Mouse (Mus musculus) embryonic facial prominence, embryonic 14.5 days (tissue): ENCODE measurements around the gene Atp8a2. TPM values are rescaled to one million over a fixed set of nuclear protein-coding genes. Genes with fewer than 3 reads are reported as not detected.

Source experiments
- ATAC-seq: fragments of 200-750 bp; cut with Nextera tagmentation; 2 replicates; pipeline ENCODE4 v1.8.0; 2017; ENCODE audit warnings: low read depth, moderate number of reproducible peaks, moderate TSS enrichment
- DNase-seq: peaks from one replicate; pipeline ENCODE4 v3.0.0-alpha.2; 2015; ENCODE audit warnings: low spot score
- H3K27ac ChIP-seq: fragments of 300-500 bp; sonication (generic); replicated peaks from 2 replicates; pipeline ENCODE4 v1.5.1; 2014; ENCODE audit warnings: low read depth, mild to moderate bottlenecking, low read length, moderate library complexity
- H3K27me3 ChIP-seq: fragments of 300-500 bp; sonication (generic); replicated peaks from 2 replicates; pipeline ENCODE4 v1.6.1; 2014; ENCODE audit warnings: low read length; ENCODE audit not compliant: control insufficient read depth, insufficient read depth
- H3K36me3 ChIP-seq: fragments of 300-500 bp; sonication (generic); 2 replicates; pipeline ENCODE4 v1.6.1; 2014; ENCODE audit warnings: low read length, mixed read lengths; ENCODE audit not compliant: control insufficient read depth, insufficient read depth
- H3K4me1 ChIP-seq: fragments of 300-500 bp; sonication (generic); 2 replicates; pipeline ENCODE4 v1.6.1; 2014; ENCODE audit warnings: antibody characterized with exemption, low read length; ENCODE audit not compliant: control insufficient read depth, insufficient read depth
- H3K4me2 ChIP-seq: fragments of 300-500 bp; sonication (generic); 2 replicates; pipeline ENCODE4 v1.6.1; 2014; ENCODE audit warnings: low read depth, mild to moderate bottlenecking, low read length, moderate library complexity, mixed read lengths
- H3K4me3 ChIP-seq: fragments of 300-500 bp; sonication (generic); 2 replicates; pipeline ENCODE4 v1.5.1; 2014; ENCODE audit warnings: low read depth, mild to moderate bottlenecking, low read length
- H3K9ac ChIP-seq: fragments of 300-500 bp; sonication (generic); 2 replicates; pipeline ENCODE4 v1.6.1; 2014; ENCODE audit warnings: low read depth, mild to moderate bottlenecking, low read length, moderate library complexity, mixed read lengths
- H3K9me3 ChIP-seq: fragments of 300-500 bp; sonication (generic); 2 replicates; pipeline ENCODE4 v1.6.1; 2016; ENCODE audit warnings: low read length; ENCODE audit not compliant: control insufficient read depth
- WGBS: fragments of 180-500 bp; shearing (Covaris S2); extraction: QIAGEN DNeasy Blood & Tissue Kit; methylation state at CpG from one replicate; pipeline ENCODE4 v1.1.7; 2014; 5-methylcytosine and 5-hydroxymethylcytosine counted together
- polyA plus RNA-seq: library from polyadenylated mRNA; unstranded; fragments of >200 nt; fragmentation: Nextera tagmentation; extraction: Ambion mirVana; gene quantifications from 2 replicates; pipeline ENCODE4 v1.2.1, GENCODE M21; 2014

The Atp8a2 gene
- polyA plus RNA-seq, 1 experiment from 2014 or later = 3.6 TPM

DNA sequence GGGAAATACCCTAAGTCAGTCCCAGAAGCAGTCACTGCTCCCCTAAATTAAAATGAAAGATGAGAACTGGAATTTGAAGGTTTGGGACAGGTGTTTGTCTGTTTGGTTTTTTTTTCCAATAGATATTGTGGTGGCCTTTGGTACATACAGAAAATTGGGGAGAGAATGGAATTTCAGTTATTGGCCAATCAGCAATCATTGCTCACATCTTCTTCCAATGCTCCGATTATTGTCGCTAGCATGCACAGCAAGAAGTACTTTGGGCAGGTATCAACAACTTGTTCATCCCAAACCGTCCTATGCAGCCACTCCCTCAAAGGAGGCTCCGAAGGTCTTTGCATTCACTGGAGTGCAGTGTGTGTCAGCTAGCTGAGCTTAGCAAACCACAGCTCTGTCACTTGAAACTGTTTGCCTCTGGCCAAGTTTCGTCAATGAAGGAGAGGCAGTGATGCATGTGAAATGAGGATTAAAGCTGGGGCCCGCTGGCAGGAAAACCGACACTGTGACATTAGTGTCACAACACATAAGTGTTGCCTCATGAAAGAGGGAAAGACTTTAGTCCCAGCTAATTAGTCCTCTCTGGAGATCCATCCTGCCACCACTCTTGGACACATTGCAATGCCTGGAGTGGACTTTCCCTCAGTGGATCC, 227.4 kb downstream of the Atp8a2 start:
- no peaks in the 10 kb centered on the region for H3K36me3 ChIP-seq
- H3K4me1 ChIP-seq = no peaks in the 10 kb centered on the region; the same call in 1 of the 2 replicates
- no peaks in the 10 kb centered on the region for H3K9me3 ChIP-seq
- no peak overlapping the region for H3K4me2 ChIP-seq
- no peaks in the 10 kb centered on the region; the same call in 1 of the 2 replicates for H3K27me3 ChIP-seq
- ATAC-seq (peak; percentile 90), DNase-seq (peak; percentile 88)
- WGBS = 24% methylated on average over 7 of the region's 7 CpGs
- H3K4me3 ChIP-seq = no peak overlapping the region
- no peak overlapping the region for H3K27ac ChIP-seq
- H3K9ac ChIP-seq = no peak overlapping the region

DNA sequence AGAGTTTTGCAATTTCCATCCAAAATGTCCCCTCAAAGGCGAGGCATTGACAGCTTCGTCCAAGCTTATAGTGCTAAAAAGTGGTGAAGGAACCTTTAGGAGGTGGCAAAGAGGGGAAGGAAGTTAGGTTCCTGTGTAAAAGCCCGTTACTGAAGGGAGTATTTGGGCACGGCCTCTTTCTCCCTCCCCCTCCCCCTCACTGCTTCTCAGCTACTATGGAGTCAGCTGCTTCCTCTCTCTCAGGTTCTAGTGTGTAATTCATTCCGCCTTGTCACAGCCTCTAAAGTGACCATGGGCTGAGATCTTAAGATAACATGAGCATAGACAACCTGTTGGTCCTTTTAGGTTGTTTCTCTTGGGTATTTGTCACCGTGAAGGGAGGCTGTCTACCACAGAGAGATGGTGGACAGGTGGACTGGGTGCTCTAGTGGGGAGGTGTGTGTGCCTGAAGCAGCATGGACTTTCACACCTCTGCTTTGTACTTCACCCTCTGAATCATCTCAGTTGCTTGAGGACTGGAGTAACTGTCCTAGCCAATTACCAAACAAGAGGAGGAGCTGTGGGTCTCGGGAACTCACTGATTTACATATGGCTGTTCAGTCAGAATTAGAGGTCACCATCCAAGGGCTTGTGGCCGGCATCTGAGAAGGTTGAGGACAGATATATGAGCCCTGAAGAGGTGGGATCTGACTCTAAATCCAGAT, 229.0 kb downstream of the Atp8a2 start:
- Histone ChIP-seq H3K9ac (no peak overlapping the region), H3K9me3 (no peaks in the 10 kb centered on the region), H3K4me3 (no peak overlapping the region), H3K27me3 (no peaks in the 10 kb centered on the region; the same call in 1 of the 2 replicates), H3K4me2 (no peak overlapping the region), H3K4me1 (no peaks in the 10 kb centered on the region; the same call in 1 of the 2 replicates), H3K36me3 (no peaks in the 10 kb centered on the region), H3K27ac (no peak overlapping the region)
- WGBS = 68% methylated on average over 8 of the region's 8 CpGs
- no peak for DNase-seq
- no peak for ATAC-seq

DNA sequence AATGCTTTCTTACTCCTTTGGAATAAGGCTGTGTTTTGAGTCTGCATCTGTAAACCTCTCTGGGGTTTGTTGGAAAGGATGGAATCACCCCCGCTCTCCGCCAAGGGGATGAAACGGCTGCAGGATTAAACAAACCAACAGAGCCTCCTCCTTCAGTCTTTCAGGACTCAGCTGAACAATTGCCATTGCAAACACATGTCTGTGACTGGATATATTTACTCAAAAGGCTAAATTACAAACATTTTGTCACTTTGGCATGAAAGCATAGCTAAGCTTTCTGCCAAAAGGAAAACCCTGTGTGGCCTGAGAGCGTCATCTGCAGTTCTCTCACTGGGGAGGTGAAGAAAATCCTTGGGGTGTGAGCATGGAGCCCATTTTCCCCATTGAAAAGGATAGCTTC, 230.0 kb downstream of the Atp8a2 start:
- no peaks in the 10 kb centered on the region for H3K36me3 ChIP-seq
- no peaks in the 10 kb centered on the region; the same call in 1 of the 2 replicates for H3K4me1 ChIP-seq
- no peak overlapping the region for H3K27ac ChIP-seq
- no peaks in the 10 kb centered on the region; the same call in 1 of the 2 replicates for H3K27me3 ChIP-seq
- H3K4me2 ChIP-seq = no peak overlapping the region
- WGBS = 66% methylated on average over 4 of the region's 4 CpGs
- H3K4me3 ChIP-seq = no peak overlapping the region
- no peak overlapping the region for H3K9ac ChIP-seq
- ATAC-seq (no peak), DNase-seq (peak; percentile 51)
- H3K9me3 ChIP-seq = no peaks in the 10 kb centered on the region

DNA sequence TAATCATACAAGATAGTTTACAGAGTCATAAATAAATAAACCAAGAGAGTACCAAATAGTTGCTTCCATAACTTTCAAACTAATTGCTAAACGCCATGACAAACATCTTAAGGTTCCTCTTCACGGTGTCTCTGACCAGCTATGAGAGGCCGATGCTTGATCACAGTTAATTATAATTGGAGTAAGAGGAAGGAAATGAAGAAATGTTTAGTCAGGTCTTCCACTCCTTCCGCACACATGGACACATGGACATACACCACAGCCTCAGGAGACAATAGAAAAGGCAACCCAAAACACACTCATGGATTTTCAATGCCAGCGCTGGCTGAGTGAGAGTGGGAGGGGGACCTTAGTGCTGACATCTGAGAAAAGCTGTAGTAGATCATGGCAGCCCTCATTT, 232.4 kb downstream of the Atp8a2 start:
- no peaks in the 10 kb centered on the region for H3K36me3 ChIP-seq
- no peaks in the 10 kb centered on the region for H3K27me3 ChIP-seq
- WGBS = 88% methylated on average over 5 of the region's 5 CpGs
- no peak overlapping the region for H3K27ac ChIP-seq
- H3K4me2 ChIP-seq = no peak overlapping the region
- H3K4me3 ChIP-seq = no peak overlapping the region
- no peak overlapping the region for H3K9ac ChIP-seq
- no peaks in the 10 kb centered on the region for H3K9me3 ChIP-seq
- no peak for ATAC-seq
- H3K4me1 ChIP-seq = 0 out of 2 replicates have a peak, but pooled peaks cover 12% of the 10 kb centered on the region
- DNase-seq = no peak

DNA sequence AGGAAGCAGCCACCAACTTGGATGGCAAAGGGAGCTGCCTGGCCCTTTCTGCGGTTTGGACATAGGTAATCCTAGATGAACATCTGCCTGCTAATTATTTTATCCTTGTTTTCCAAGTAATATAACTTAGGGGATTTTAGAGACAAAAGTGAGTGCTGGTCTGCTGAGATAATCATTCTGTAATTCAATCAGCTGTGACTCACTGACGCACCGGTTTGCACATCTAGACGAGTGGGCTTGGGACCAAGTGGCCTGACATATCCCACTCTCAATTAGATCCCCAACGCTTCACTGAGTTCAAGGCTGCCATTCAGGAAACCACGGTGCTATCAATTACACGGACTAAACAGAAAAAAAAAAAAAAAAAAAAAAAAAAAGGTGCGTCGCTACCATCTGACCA, 236.0 kb downstream of the Atp8a2 start:
- Histone ChIP-seq H3K4me3 (no peak overlapping the region), H3K4me1 (0 out of 2 replicates have a peak, but pooled peaks cover 13% of the 10 kb centered on the region), H3K27me3 (no peaks in the 10 kb centered on the region), H3K9ac (no peak overlapping the region), H3K4me2 (no peak overlapping the region), H3K27ac (no peak overlapping the region), H3K36me3 (no peaks in the 10 kb centered on the region), H3K9me3 (no peaks in the 10 kb centered on the region)
- ATAC-seq (peak; percentile 33; the same call in 1 of the 2 replicates), DNase-seq (peak; percentile 51)
- 42% methylated on average over 9 of the region's 9 CpGs for WGBS

DNA sequence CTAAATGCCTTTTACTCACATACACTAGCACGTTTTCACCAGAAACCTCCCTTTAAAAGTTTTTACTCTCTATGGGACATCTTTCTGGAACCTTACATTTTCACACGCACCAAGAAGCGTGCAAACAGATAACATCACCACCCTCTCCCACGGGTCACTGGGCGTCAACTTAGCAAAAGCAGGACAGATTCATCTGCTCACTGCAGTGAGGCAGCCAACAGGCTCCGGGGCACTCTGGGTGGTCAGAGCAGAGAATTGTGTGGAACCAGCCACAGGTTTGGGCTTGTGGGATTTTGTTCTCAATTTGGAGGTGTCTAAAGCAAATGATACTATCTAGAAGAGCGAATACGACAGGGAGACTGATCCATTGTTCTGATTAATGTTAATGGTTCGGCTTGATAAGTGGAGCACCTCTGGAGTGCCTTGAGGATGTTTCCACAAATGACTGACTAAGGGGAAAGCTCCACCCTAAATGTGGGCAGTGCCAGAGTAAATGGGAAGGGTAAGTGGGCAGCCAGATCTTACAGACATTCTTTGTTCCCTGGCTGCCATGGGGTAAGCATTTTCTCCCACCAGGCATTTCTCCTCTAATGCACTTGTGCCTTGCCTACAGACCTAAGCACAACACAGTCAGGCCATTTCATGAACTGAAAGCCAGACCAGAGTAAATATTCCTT, 236.6 kb downstream of the Atp8a2 start:
- Histone ChIP-seq H3K36me3 (no peaks in the 10 kb centered on the region), H3K9me3 (no peaks in the 10 kb centered on the region), H3K4me2 (no peak overlapping the region), H3K9ac (no peak overlapping the region), H3K4me3 (no peak overlapping the region), H3K27ac (no peak overlapping the region; the same call in 1 of the 2 replicates), H3K27me3 (no peaks in the 10 kb centered on the region), H3K4me1 (0 out of 2 replicates have a peak, but pooled peaks cover 13% of the 10 kb centered on the region)
- ATAC-seq (peak; percentile 26; the same call in 1 of the 2 replicates), DNase-seq (peak; percentile 11)
- whole genome bisulfite sequencing = 54% methylated on average over 9 of the region's 9 CpGs

DNA sequence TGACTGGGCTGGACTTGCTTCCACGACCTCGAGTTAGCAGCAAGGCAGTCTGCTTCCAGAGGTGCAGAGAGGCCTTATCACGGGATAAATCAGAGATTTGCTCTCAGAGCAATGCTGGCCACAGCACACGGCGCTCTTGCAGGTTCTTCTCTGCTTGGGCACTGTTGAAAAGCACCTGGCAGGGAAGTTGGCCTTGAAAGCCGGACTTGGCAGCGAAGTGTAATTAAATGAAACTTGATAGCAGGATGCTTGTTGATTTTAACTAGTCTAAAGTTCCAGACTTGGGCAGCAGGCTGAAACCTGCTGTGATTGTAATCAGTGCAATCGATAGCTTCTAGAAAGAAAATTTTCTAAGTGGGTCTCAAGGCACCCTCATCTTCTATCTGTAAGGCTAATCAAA, 237.3 kb downstream of the Atp8a2 start:
- no peak overlapping the region; the same call in 1 of the 2 replicates for H3K27ac ChIP-seq
- H3K4me2 ChIP-seq = no peak overlapping the region
- no peaks in the 10 kb centered on the region for H3K27me3 ChIP-seq
- no peaks in the 10 kb centered on the region for H3K36me3 ChIP-seq
- no peak overlapping the region for H3K4me3 ChIP-seq
- 0 out of 2 replicates have a peak, but pooled peaks cover 13% of the 10 kb centered on the region for H3K4me1 ChIP-seq
- 22% methylated on average over 8 of the region's 8 CpGs for WGBS
- H3K9ac ChIP-seq = no peak overlapping the region
- DNase-seq (peak; percentile 62), ATAC-seq (no peak; the same call in 1 of the 2 replicates)
- H3K9me3 ChIP-seq = no peaks in the 10 kb centered on the region

DNA sequence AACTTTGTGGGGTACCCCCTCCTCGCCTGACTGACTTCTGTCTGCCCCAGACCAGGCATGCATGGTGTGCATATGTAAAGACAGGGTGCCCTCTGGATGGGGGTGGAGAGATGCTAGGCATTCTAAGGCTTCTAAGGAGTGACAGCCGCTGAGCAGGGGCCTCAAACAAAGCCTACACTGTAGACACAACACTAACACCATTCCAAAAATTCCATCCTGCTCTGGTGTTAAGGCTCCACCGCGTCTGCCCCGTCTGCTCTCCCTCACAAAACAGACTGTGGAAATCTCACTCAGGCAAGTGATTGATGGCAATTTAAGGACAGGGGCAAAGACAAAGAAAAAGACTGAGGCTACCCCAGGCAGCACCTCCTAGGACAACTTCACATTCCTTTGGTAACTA, 247.0 kb downstream of the Atp8a2 start:
- H3K4me1 ChIP-seq = peaks cover 4% of the 10 kb centered on the region; the same call in 1 of the 2 replicates
- no peak overlapping the region for H3K4me3 ChIP-seq
- WGBS = 10% methylated on average over 5 of the region's 5 CpGs
- H3K27ac ChIP-seq = no peak overlapping the region
- DNase-seq (peak; percentile 53), ATAC-seq (peak; percentile 67; the same call in 1 of the 2 replicates)
- H3K9ac ChIP-seq = no peak overlapping the region
- H3K9me3 ChIP-seq = no peaks in the 10 kb centered on the region
- no peaks in the 10 kb centered on the region for H3K27me3 ChIP-seq
- H3K4me2 ChIP-seq = no peak overlapping the region
- H3K36me3 ChIP-seq = no peaks in the 10 kb centered on the region
